Mouse (Mus musculus) neural tube, embryonic 11.5 days (tissue): ENCODE results near the gene Gm5141. TPM values are rescaled to one million over a fixed set of nuclear protein-coding genes. Genes with fewer than 3 reads are reported as not detected.
"Not testable (repeated sequence)": the region's sequence is repeated elsewhere in the genome, so short reads cannot be mapped to it uniquely, and the experiment has no call there.

Source experiments
- ATAC-seq: fragments of 200-750 bp; cut with Nextera tagmentation; 2 replicates; pipeline ENCODE4 v1.8.0; 2017; ENCODE audit warnings: moderate number of reproducible peaks, mild to moderate bottlenecking, moderate TSS enrichment, moderate library complexity; ENCODE audit not compliant: insufficient read depth, low FRiP score, low TSS enrichment
- DNase-seq: peaks from one replicate; pipeline ENCODE4 v3.0.0-alpha.2; 2015; ENCODE audit warnings: low spot score
- H3K27ac ChIP-seq: fragments of 300-500 bp; sonication (generic); 2 replicates; pipeline ENCODE4 v1.5.1; 2014; ENCODE audit warnings: low read depth, mild to moderate bottlenecking, low read length
- H3K27me3 ChIP-seq: fragments of 300-500 bp; sonication (generic); 2 replicates; pipeline ENCODE4 v1.6.1; 2014; ENCODE audit warnings: mild to moderate bottlenecking, low read length, mixed read lengths; ENCODE audit not compliant: control insufficient read depth, insufficient read depth
- H3K36me3 ChIP-seq: fragments of 300-500 bp; sonication (generic); 2 replicates; pipeline ENCODE4 v1.6.1; 2014; ENCODE audit warnings: mild to moderate bottlenecking, low read length, moderate library complexity, mixed read lengths; ENCODE audit not compliant: control insufficient read depth, insufficient read depth
- H3K4me1 ChIP-seq: fragments of 300-500 bp; sonication (generic); 2 replicates; pipeline ENCODE4 v1.6.1; 2014; ENCODE audit warnings: low read length, mixed read lengths; ENCODE audit not compliant: control insufficient read depth, insufficient read depth
- H3K4me2 ChIP-seq: fragments of 300-500 bp; sonication (generic); 2 replicates; pipeline ENCODE4 v1.6.1; 2014; ENCODE audit warnings: low read depth, mild to moderate bottlenecking, moderate library complexity
- H3K4me3 ChIP-seq: fragments of 300-500 bp; sonication (generic); 2 replicates; pipeline ENCODE4 v1.5.1; 2014; ENCODE audit warnings: low read depth, low read length
- H3K9ac ChIP-seq: fragments of 300-500 bp; sonication (generic); 2 replicates; pipeline ENCODE4 v1.6.1; 2014; ENCODE audit warnings: mild to moderate bottlenecking, low read length
- H3K9me3 ChIP-seq: fragments of 300-500 bp; sonication (generic); 2 replicates; pipeline ENCODE4 v1.6.1; 2016; ENCODE audit warnings: low read length; ENCODE audit not compliant: control insufficient read depth
- WGBS: fragments of 180-500 bp; shearing (Covaris S2); extraction: QIAGEN DNeasy Blood & Tissue Kit; methylation state at CpG from one replicate; pipeline ENCODE4 v1.1.7; 2014; 5-methylcytosine and 5-hydroxymethylcytosine counted together
- microRNA counts: library from miRNA; unstranded; fragments of <30 nt; microRNA quantifications from one replicate; lab custom pipeline; 2015
- microRNA-seq: library from miRNA; unstranded; fragments of <30 nt; microRNA quantifications from one replicate; pipeline ENCODE4, GENCODE M21; 2016
- polyA plus RNA-seq: library from polyadenylated mRNA; unstranded; fragments of >200 nt; fragmentation: Nextera tagmentation; extraction: Ambion mirVana; gene quantifications from 2 replicates; pipeline ENCODE4 v1.2.1, GENCODE M21; 2014

The Gm5141 gene
- polyA plus RNA-seq, 1 experiment from 2014 or later: 12.0 TPM

GRCm38 (mm10) chr13:62760432-62761415 lies 24.9 kb downstream of the Gm5141 start, which contains the start of gene Platr25:
Gene Platr25, minus strand, starts transcription at chr13:62760709.
- WGBS: 11% methylated on average over 20 of the region's 20 CpGs
- H3K9me3 ChIP-seq, H3K36me3 ChIP-seq, H3K4me1 ChIP-seq, H3K27me3 ChIP-seq, H3K27ac ChIP-seq: not testable (repeated sequence)
- peak; percentile 90 for ATAC-seq
- peak within 1 kb of the TSS; percentile 41 for H3K4me2 ChIP-seq
- peak; percentile 79 for DNase-seq
- peak within 1 kb of the TSS; percentile 44 for H3K9ac ChIP-seq
- H3K4me3 ChIP-seq: peak within 1 kb of the TSS; percentile 44

- WGBS: 86% methylated on average over 2 of the region's 2 CpGs
- H3K4me3 ChIP-seq: no peak overlapping the region
- no peaks in the 10 kb centered on the region for H3K9me3 ChIP-seq
- DNase-seq (no peak), ATAC-seq (no peak)
- no peaks in the 10 kb centered on the region for H3K36me3 ChIP-seq
- H3K4me2 ChIP-seq: no peak overlapping the region
- H3K27ac ChIP-seq: no peak overlapping the region
- no peaks in the 10 kb centered on the region for H3K27me3 ChIP-seq
- no peak overlapping the region for H3K9ac ChIP-seq
- H3K4me1 ChIP-seq: no peaks in the 10 kb centered on the region
These were observed 52.3 kb downstream of the Gm5141 start for GRCm38 (mm10) chr13:62733322-62733721.

MicroRNAs within 50 kb of the gene (microRNA counts, 519-probe panel; counts per million panel counts)
- 171 counts per million, percentile 57 among the panel's probes with 10 or more counts for microRNA mmu-miR-713 (lab: Ali Mortazavi, UCI)

Small RNA genes within 50 kb of the gene (microRNA-seq; reads per million reads assigned to microRNA genes)
- gene Gm24588 (not detected), gene Mir713 (not detected)

Other genes starting within 250 kb of the Gm5141 start
- 0.31 TPM in 1 of 2 replicates, not detected in the other for gene Zfp935, start 227.3 kb downstream of the Gm5141 start, polyA plus RNA-seq
- 20.0 and 24.7 TPM in 2 replicates for gene Zfp934, start 214.6 kb downstream of the Gm5141 start, polyA plus RNA-seq
- gene 6720489N17Rik, start 161.6 kb downstream of the Gm5141 start, polyA plus RNA-seq: 14.4 and 16.8 TPM in 2 replicates
- gene Platr25, start 25.1 kb downstream of the Gm5141 start, polyA plus RNA-seq: 34.6 and 36.7 TPM in 2 replicates
- gene Fbp2, start 72.6 kb upstream of the Gm5141 start, polyA plus RNA-seq: not detected in 2 replicates
- 0.32 TPM in 1 of 2 replicates, not detected in the other for gene Fbp1, start 102.5 kb upstream of the Gm5141 start, polyA plus RNA-seq
- gene 2010111I01Rik, start 179.1 kb upstream of the Gm5141 start, polyA plus RNA-seq: 79.9 and 80.8 TPM in 2 replicates